Mouse (Mus musculus) cortical plate, adult 2 months (tissue): Measurements from ENCODE around the gene Tvp23b. TPM values are rescaled to one million over a fixed set of nuclear protein-coding genes. Genes with fewer than 3 reads are reported as not detected.

ENCODE experiments used
- H3K27ac ChIP-seq: fragments of 200-500 bp; 2 replicates; pipeline ENCODE4 v1.5.1; 2012; ENCODE audit warnings: low read length, control low read depth, inconsistent platforms; ENCODE audit not compliant: insufficient read depth
- H3K4me1 ChIP-seq: fragments of 200-500 bp; 2 replicates; pipeline ENCODE4 v1.6.1; 2011; ENCODE audit warnings: low read length; ENCODE audit not compliant: control insufficient read depth, insufficient read depth
- H3K4me3 ChIP-seq: fragments of 200-500 bp; 2 replicates; pipeline ENCODE4 v1.5.1; 2011; ENCODE audit warnings: mild to moderate bottlenecking, low read length, control low read depth; ENCODE audit not compliant: insufficient read depth
- CTCF ChIP-seq: fragments of 200-500 bp; IDR thresholded peaks from 2 replicates; pipeline ENCODE4 v1.5.1; 2011; ENCODE audit warnings: mild to moderate bottlenecking, control low read depth, low read length; ENCODE audit not compliant: insufficient read depth; ENCODE audit errors: extremely low read depth
- POLR2A ChIP-seq: fragments of 200-500 bp; IDR thresholded peaks from 2 replicates; pipeline ENCODE4 v1.6.1; 2011; ENCODE audit warnings: mild to moderate bottlenecking, low read length, control low read depth; ENCODE audit not compliant: insufficient read depth; ENCODE audit errors: extremely low read depth
- polyA plus RNA-seq: library from polyadenylated mRNA; depleted of rRNA; stranded (reverse); fragments of >200 nt; gene quantifications from 2 replicates; pipeline ENCODE4 v1.2.3, GENCODE M21; 2012; rRNA removed

Tvp23b gene
- polyA plus RNA-seq: 30.2 and 32.8 TPM in 2 replicates

- TF ChIP-seq POLR2A: peak; percentile 75; the same call in 1 of the 2 replicates
- no peak for TF ChIP-seq CTCF
- H3K27ac ChIP-seq: peak within 1 kb of the TSS; percentile 96
- H3K4me1 ChIP-seq: 0 out of 2 replicates have a peak, but pooled peaks cover 2% of the 10 kb centered on the region
- peak within 1 kb of the TSS; percentile 97 for H3K4me3 ChIP-seq
These were observed at the start of gene Tvp23b for GRCm38 (mm10) chr11:62879220-62880048. Gene Tvp23b (plus strand): TSS chr11:62879455.

- H3K4me3 ChIP-seq: no peak overlapping the region
- TF ChIP-seq CTCF: no peak
- TF ChIP-seq POLR2A: no peak
- H3K27ac ChIP-seq: no peak overlapping the region
- 0 out of 2 replicates have a peak, but pooled peaks cover 1% of the 10 kb centered on the region for H3K4me1 ChIP-seq
These were observed 48.9 kb upstream of the Tvp23b start for GRCm38 (mm10) chr11:62830387-62830786.

GRCm38 (mm10) chr11:62831906-62832305 is 47.3 kb upstream of the Tvp23b start:
- Histone ChIP-seq H3K4me3 (no peak overlapping the region), H3K27ac (no peak overlapping the region), H3K4me1 (no peaks in the 10 kb centered on the region)
- no peak for TF ChIP-seq CTCF
- no peak for TF ChIP-seq POLR2A

- TF ChIP-seq POLR2A (no peak), CTCF (no peak)
- Histone ChIP-seq H3K4me1 (no peaks in the 10 kb centered on the region), H3K27ac (no peak overlapping the region), H3K4me3 (no peak overlapping the region)
These were observed 34.7 kb upstream of the Tvp23b start for GRCm38 (mm10) chr11:62844562-62844961.

- Histone ChIP-seq H3K4me1 (no peaks in the 10 kb centered on the region), H3K27ac (no peak overlapping the region), H3K4me3 (no peak overlapping the region)
- TF ChIP-seq CTCF (no peak), POLR2A (no peak)
These were observed 33.5 kb upstream of the Tvp23b start for GRCm38 (mm10) chr11:62845730-62846129.

- Histone ChIP-seq H3K4me1 (no peaks in the 10 kb centered on the region), H3K27ac (no peak within 1 kb of the TSS), H3K4me3 (no peak within 1 kb of the TSS)
- no peak for TF ChIP-seq CTCF
These were observed 32.1 kb upstream of the Tvp23b start, which contains the start of gene Fbxw10 for GRCm38 (mm10) chr11:62846961-62847654. Gene Fbxw10 (plus strand): TSS chr11:62847069.

GRCm38 (mm10) chr11:62847655-62848191 is 31.5 kb upstream of the Tvp23b start:
- H3K4me1 ChIP-seq: no peaks in the 10 kb centered on the region
- no peak overlapping the region for H3K27ac ChIP-seq
- TF ChIP-seq CTCF (no peak), POLR2A (no peak)
- no peak overlapping the region for H3K4me3 ChIP-seq

- H3K4me1 ChIP-seq: no peaks in the 10 kb centered on the region
- TF ChIP-seq CTCF (no peak), POLR2A (no peak)
- H3K4me3 ChIP-seq: no peak overlapping the region
- H3K27ac ChIP-seq: no peak overlapping the region
These were observed 31.0 kb upstream of the Tvp23b start for GRCm38 (mm10) chr11:62848301-62848700.

GRCm38 (mm10) chr11:62851199-62851598 is 28.1 kb upstream of the Tvp23b start:
- H3K4me3 ChIP-seq: no peak overlapping the region
- H3K27ac ChIP-seq: no peak overlapping the region
- TF ChIP-seq POLR2A (no peak), CTCF (peak; percentile 70)
- H3K4me1 ChIP-seq: no peaks in the 10 kb centered on the region
